ENCODE assay signal across 9 mouse cellular contexts in genomic region chr17:35243086-35243485, GRCm38 (mm10). TPM values are rescaled to one million over a fixed set of nuclear protein-coding genes. Genes with fewer than 3 reads are reported as not detected.
A peak's percentile ranks its signal among the peaks of the same experiment; 100 is the strongest.
DNase-seq lines count a peak whose midpoint lies in the region; ATAC-seq and TF ChIP-seq lines count a peak whose summit lies in the region.
"Had no signal": no experiment of that assay in that cellular context is flagged by ENCODE, and none has a peak within 500 bp of the region (broad histone marks: within the 10 kb centered on the region; RNA-seq: fewer than 3 reads in every experiment).

No protein-coding gene starts in this region.

- H3K9me3 ChIP-seq in forebrain, embryonic 13.5 days (replicated peaks) = no peaks in the 10 kb centered on the region
- H3K9me3 ChIP-seq in hindbrain, postnatal 0 days (ENCODE audit: low read length) = no peaks in the 10 kb centered on the region
- no peaks in the 10 kb centered on the region for H3K9me3 ChIP-seq in neural tube, embryonic 11.5 days (ENCODE audit: control insufficient read depth, low read length)

- H3K36me3 ChIP-seq in forebrain, embryonic 13.5 days (ENCODE audit: poor library complexity, severe bottlenecking) = peaks cover 51% of the 10 kb centered on the region
- peaks cover 45% of the 10 kb centered on the region for H3K36me3 ChIP-seq in hindbrain, postnatal 0 days (ENCODE audit: insufficient read depth, low read length)
- peaks cover 44% of the 10 kb centered on the region for H3K36me3 ChIP-seq in liver, adult 2 months (ENCODE audit: control insufficient read depth, insufficient read depth, low read length)
- H3K36me3 ChIP-seq in neural tube, embryonic 11.5 days (ENCODE audit: control insufficient read depth, insufficient read depth, low read length) = peaks cover 34% of the 10 kb centered on the region

- peak overlapping the region; percentile 99 for H3K4me3 ChIP-seq in forebrain, embryonic 13.5 days
- H3K4me3 ChIP-seq in hindbrain, postnatal 0 days (ENCODE audit: low read length) = peak overlapping the region; percentile 97
- H3K4me3 ChIP-seq in liver, adult 2 months (ENCODE audit: insufficient read depth, low read depth, low read length) = peak overlapping the region; percentile 83
- H3K4me3 ChIP-seq in neural tube, embryonic 11.5 days (ENCODE audit: low read depth, low read length) = peak overlapping the region; percentile 82

- DNase-seq in heart, adult 18-20 months = peak; percentile 59 to 63
- DNase-seq in heart, adult 9 months (ENCODE audit: low spot score in 2 of 2) = no peak
- peak; percentile 85 for DNase-seq in brain, embryonic 14.5 days (ENCODE audit: low read depth)
- DNase-seq in hindbrain, postnatal 0 days (ENCODE audit: low spot score) = peak; percentile 83
- DNase-seq in liver, adult 2 months (ENCODE audit: extremely low read depth, low read depth, low spot score) = no peak
- peak; percentile 67 for DNase-seq in neural tube, embryonic 11.5 days (ENCODE audit: low spot score)
- no peak for DNase-seq in urinary bladder, postnatal 25 days (ENCODE audit: low spot score)

- no peaks in the 10 kb centered on the region for H3K27me3 ChIP-seq in forebrain, embryonic 13.5 days
- H3K27me3 ChIP-seq in hindbrain, postnatal 0 days (ENCODE audit: insufficient read depth, low read length) = no peaks in the 10 kb centered on the region
- no peaks in the 10 kb centered on the region for H3K27me3 ChIP-seq in liver, adult 2 months (ENCODE audit: control insufficient read depth, insufficient read depth, low read length)
- no peaks in the 10 kb centered on the region for H3K27me3 ChIP-seq in neural tube, embryonic 11.5 days (ENCODE audit: control insufficient read depth, insufficient read depth, low read length)

- peak overlapping the region; percentile 99 for H3K27ac ChIP-seq in forebrain, embryonic 13.5 days
- peak overlapping the region; percentile 100 for H3K27ac ChIP-seq in hindbrain, postnatal 0 days
- no peak overlapping the region for H3K27ac ChIP-seq in liver, adult 2 months (replicated peaks; ENCODE audit: insufficient read depth, low read depth, low read length)
- peak overlapping the region; percentile 95 for H3K27ac ChIP-seq in neural tube, embryonic 11.5 days (ENCODE audit: low read depth, low read length)

- H3K79me2 ChIP-seq in liver, adult 2 months (ENCODE audit: control insufficient read depth, insufficient read depth, low read length) = peaks cover 29% of the 10 kb centered on the region

- peaks cover 58% of the 10 kb centered on the region for H3K4me1 ChIP-seq in forebrain, embryonic 13.5 days
- peaks cover 17% of the 10 kb centered on the region for H3K4me1 ChIP-seq in hindbrain, postnatal 0 days (ENCODE audit: insufficient read depth, low read length)
- H3K4me1 ChIP-seq in liver, adult 2 months (ENCODE audit: control insufficient read depth, insufficient read depth, low read length) = peaks cover 16% of the 10 kb centered on the region
- H3K4me1 ChIP-seq in neural tube, embryonic 11.5 days (ENCODE audit: control insufficient read depth, insufficient read depth, low read length) = peaks cover 27% of the 10 kb centered on the region

- no peak for TF ChIP-seq CTCF in brain, embryonic 14.5 days (IDR thresholded peaks at IDR 0.05; ENCODE audit: borderline replicate concordance, extremely low read depth, insufficient read depth, insufficient read length)
- TF ChIP-seq CTCF in hindbrain, postnatal 0 days (IDR thresholded peaks at IDR 0.05; ENCODE audit: low read depth) = peak; percentile 41
- TF ChIP-seq CTCF in liver, adult 2 months (IDR thresholded peaks at IDR 0.05; ENCODE audit: low read depth, low read length) = no peak

- peak overlapping the region; percentile 100 for H3K9ac ChIP-seq in forebrain, embryonic 13.5 days
- peak overlapping the region; percentile 100 for H3K9ac ChIP-seq in hindbrain, postnatal 0 days (replicated peaks; ENCODE audit: low read length)
- H3K9ac ChIP-seq in liver, adult 2 months (ENCODE audit: low read depth, low read length) = peak overlapping the region; percentile 89
- H3K9ac ChIP-seq in neural tube, embryonic 11.5 days (ENCODE audit: low read length) = peak overlapping the region; percentile 100

- peak overlapping the region; percentile 97 for H3K4me2 ChIP-seq in forebrain, embryonic 13.5 days
- H3K4me2 ChIP-seq in hindbrain, postnatal 0 days (ENCODE audit: low read depth, low read length) = peak overlapping the region; percentile 72
- H3K4me2 ChIP-seq in neural tube, embryonic 11.5 days (ENCODE audit: low read depth) = peak overlapping the region; percentile 89

- no peak for TF ChIP-seq POLR2A in brain, embryonic 14.5 days (IDR thresholded peaks at IDR 0.05; ENCODE audit: borderline replicate concordance, extremely low read depth, insufficient read depth, insufficient read length, poor library complexity, severe bottlenecking)
- no peak for TF ChIP-seq POLR2A in liver, adult 2 months (IDR thresholded peaks at IDR 0.05; ENCODE audit: extremely low read depth, insufficient read depth, low read length)

- 3% methylated on average over 16 of the region's 16 CpGs for WGBS in forebrain, embryonic 13.5 days
- under 1% methylated on average over 16 of the region's 16 CpGs for WGBS in hindbrain, postnatal 0 days
- WGBS in liver, adult 2 months = 11% methylated on average over 16 of the region's 16 CpGs
- WGBS in neural tube, embryonic 11.5 days = 5% methylated on average over 16 of the region's 16 CpGs

- ATAC-seq in forebrain, embryonic 13.5 days = no peak
- ATAC-seq in hindbrain, postnatal 0 days = 0 out of 2 replicates have a peak, but pooled peaks have one; percentile 1
- no peak for ATAC-seq in neural tube, embryonic 11.5 days (ENCODE audit: insufficient read depth, low FRiP score, low TSS enrichment)

RNA-seq across cellular contexts. Expression of gene Ddx39b, which starts 1.5 kb away (rescaled TPM):
- 10 to 100 TPM; 77.3 to 83.1 TPM for total RNA-seq in heart, adult 18-20 months (2021)
- 887 and 1,110 TPM in 2 replicates for polyA plus RNA-seq in brain, embryonic 14.5 days (2012; rRNA removed)
- 592 and 632 TPM in 2 replicates for polyA plus RNA-seq in forebrain, embryonic 13.5 days (2015; fragmentation: Nextera tagmentation; extraction: Ambion mirVana)
- 259 and 266 TPM in 2 replicates for total RNA-seq in hindbrain, postnatal 0 days (2014; rRNA removed)
- 326 and 341 TPM in 2 replicates for polyA plus RNA-seq in hindbrain, postnatal 0 days (2015; fragmentation: Nextera tagmentation; extraction: Ambion mirVana)
- 37.0 and 43.6 TPM in 2 replicates for total RNA-seq in liver, adult 2 months (2014; rRNA removed)
- polyA plus RNA-seq in liver, adult 2 months (2012; rRNA removed) = 64.9 and 103 TPM in 2 replicates
- polyA plus RNA-seq in neural tube, embryonic 11.5 days (2014; fragmentation: Nextera tagmentation; extraction: Ambion mirVana) = 634 and 672 TPM in 2 replicates

RNA-seq across cellular contexts. Expression of gene Nfkbil1, which starts 7.5 kb away (rescaled TPM):
- total RNA-seq in heart, adult 18-20 months (2021) = 1 to 10 TPM; 8.2 to 8.3 TPM
- 13.4 and 17.3 TPM in 2 replicates for polyA plus RNA-seq in brain, embryonic 14.5 days (2012; rRNA removed)
- 10.5 and 11.2 TPM in 2 replicates for polyA plus RNA-seq in forebrain, embryonic 13.5 days (2015; fragmentation: Nextera tagmentation; extraction: Ambion mirVana)
- total RNA-seq in hindbrain, postnatal 0 days (2014; rRNA removed) = 15.5 and 15.9 TPM in 2 replicates
- 11.4 and 12.9 TPM in 2 replicates for polyA plus RNA-seq in hindbrain, postnatal 0 days (2015; fragmentation: Nextera tagmentation; extraction: Ambion mirVana)
- 7.5 and 7.6 TPM in 2 replicates for total RNA-seq in liver, adult 2 months (2014; rRNA removed)
- polyA plus RNA-seq in liver, adult 2 months (2012; rRNA removed) = 7.5 and 8.6 TPM in 2 replicates
- 4.7 and 5.0 TPM in 2 replicates for polyA plus RNA-seq in neural tube, embryonic 11.5 days (2014; fragmentation: Nextera tagmentation; extraction: Ambion mirVana)

RNA-seq across cellular contexts. Expression of gene Atp6v1g2, which starts 9.6 kb away (rescaled TPM):
- total RNA-seq in heart, adult 18-20 months (2021) = 1 to 10 TPM; 2.1 to 2.3 TPM
- 72.5 and 74.9 TPM in 2 replicates for polyA plus RNA-seq in brain, embryonic 14.5 days (2012; rRNA removed)
- polyA plus RNA-seq in forebrain, embryonic 13.5 days (2015; fragmentation: Nextera tagmentation; extraction: Ambion mirVana) = 20.8 and 24.3 TPM in 2 replicates
- 91.0 and 114 TPM in 2 replicates for total RNA-seq in hindbrain, postnatal 0 days (2014; rRNA removed)
- polyA plus RNA-seq in hindbrain, postnatal 0 days (2015; fragmentation: Nextera tagmentation; extraction: Ambion mirVana) = 180 and 183 TPM in 2 replicates
- 0.28 and 0.34 TPM in 2 replicates for total RNA-seq in liver, adult 2 months (2014; rRNA removed)
- polyA plus RNA-seq in liver, adult 2 months (2012; rRNA removed) = 1.6 and 2.7 TPM in 2 replicates
- 14.1 and 16.8 TPM in 2 replicates for polyA plus RNA-seq in neural tube, embryonic 11.5 days (2014; fragmentation: Nextera tagmentation; extraction: Ambion mirVana)

RNA-seq across cellular contexts. Expression of gene H2-D1, which starts 19.4 kb away (rescaled TPM):
- total RNA-seq in heart, adult 18-20 months (2021) = 100 to 1,000 TPM; 164 to 263 TPM
- 37.1 and 39.5 TPM in 2 replicates for polyA plus RNA-seq in brain, embryonic 14.5 days (2012; rRNA removed)
- polyA plus RNA-seq in forebrain, embryonic 13.5 days (2015; fragmentation: Nextera tagmentation; extraction: Ambion mirVana) = 37.7 and 45.8 TPM in 2 replicates
- total RNA-seq in hindbrain, postnatal 0 days (2014; rRNA removed) = 74.3 and 83.8 TPM in 2 replicates
- 141 and 146 TPM in 2 replicates for polyA plus RNA-seq in hindbrain, postnatal 0 days (2015; fragmentation: Nextera tagmentation; extraction: Ambion mirVana)
- 444 and 506 TPM in 2 replicates for total RNA-seq in liver, adult 2 months (2014; rRNA removed)
- polyA plus RNA-seq in liver, adult 2 months (2012; rRNA removed) = 487 and 676 TPM in 2 replicates
- polyA plus RNA-seq in neural tube, embryonic 11.5 days (2014; fragmentation: Nextera tagmentation; extraction: Ambion mirVana) = 47.9 and 56.5 TPM in 2 replicates

RNA-seq across cellular contexts. Expression of gene Gm16181, which starts 22.5 kb away (rescaled TPM):
- total RNA-seq in heart, adult 18-20 months (2021) = not detected
- polyA plus RNA-seq in brain, embryonic 14.5 days (2012; rRNA removed) = not detected in 2 replicates
- polyA plus RNA-seq in forebrain, embryonic 13.5 days (2015; fragmentation: Nextera tagmentation; extraction: Ambion mirVana) = 0.37 and 0.59 TPM in 2 replicates
- not detected in 2 replicates for total RNA-seq in hindbrain, postnatal 0 days (2014; rRNA removed)
- polyA plus RNA-seq in hindbrain, postnatal 0 days (2015; fragmentation: Nextera tagmentation; extraction: Ambion mirVana) = 0.40 TPM in 1 of 2 replicates, not detected in the other
- 0.37 TPM in 1 of 2 replicates, not detected in the other for total RNA-seq in liver, adult 2 months (2014; rRNA removed)
- polyA plus RNA-seq in liver, adult 2 months (2012; rRNA removed) = not detected in 2 replicates
- polyA plus RNA-seq in neural tube, embryonic 11.5 days (2014; fragmentation: Nextera tagmentation; extraction: Ambion mirVana) = 0.50 TPM in 1 of 2 replicates, not detected in the other
- total RNA-seq: left cerebral cortex, postnatal 25 days had no signal

Comparison
In these comparisons a context has a peak if more than half of its experiments do, and no peak if none do; other contexts are left out.
1. DNase-seq: peak in heart, adult 18-20 months (2 of 2), brain, embryonic 14.5 days (single experiment), hindbrain, postnatal 0 days (single experiment) and neural tube, embryonic 11.5 days (single experiment); none in heart, adult 9 months (0 of 2), liver, adult 2 months (single experiment) and urinary bladder, postnatal 25 days (single experiment).
2. Peak in every context shown above with its lines, with median percentiles within 50 percentile points of each other: H3K4me2 ChIP-seq, H3K4me3 ChIP-seq and H3K9ac ChIP-seq.